Mouse (Mus musculus) midbrain, embryonic 15.5 days (tissue): ENCODE measurements around the gene Mapk7. TPM values are rescaled to one million over a fixed set of nuclear protein-coding genes. Genes with fewer than 3 reads are reported as not detected.
A peak's percentile ranks its signal among the peaks of the same experiment; 100 is the strongest.

ENCODE experiments used
- ATAC-seq: fragments of 200-750 bp; cut with Nextera tagmentation; replicated peaks from 2 replicates; pipeline ENCODE4 v1.8.0; 2017; ENCODE audit warnings: moderate TSS enrichment
- H3K27ac ChIP-seq: fragments of 300-500 bp; sonication (generic); 2 replicates; pipeline ENCODE4 v1.5.1; 2015; ENCODE audit warnings: mild to moderate bottlenecking, inconsistent platforms
- H3K27me3 ChIP-seq: fragments of 300-500 bp; sonication (generic); replicated peaks from 2 replicates; pipeline ENCODE4 v1.6.1; 2015; ENCODE audit warnings: inconsistent platforms
- H3K36me3 ChIP-seq: fragments of 300-500 bp; sonication (generic); replicated peaks from 2 replicates; pipeline ENCODE4 v1.6.1; 2015; ENCODE audit warnings: inconsistent platforms
- H3K4me1 ChIP-seq: fragments of 300-500 bp; sonication (generic); 2 replicates; pipeline ENCODE4 v1.6.1; 2015; ENCODE audit warnings: inconsistent platforms
- H3K4me2 ChIP-seq: fragments of 300-500 bp; sonication (generic); 2 replicates; pipeline ENCODE4 v1.6.1; 2015; ENCODE audit warnings: inconsistent platforms, mild to moderate bottlenecking, moderate library complexity
- H3K4me3 ChIP-seq: fragments of 300-500 bp; sonication (generic); 2 replicates; pipeline ENCODE4 v1.5.1; 2015; ENCODE audit warnings: mild to moderate bottlenecking, inconsistent platforms
- H3K9ac ChIP-seq: fragments of 300-500 bp; sonication (generic); 2 replicates; pipeline ENCODE4 v1.6.1; 2015; ENCODE audit warnings: mild to moderate bottlenecking, inconsistent platforms
- H3K9me3 ChIP-seq: fragments of 300-500 bp; sonication (generic); 2 replicates; pipeline ENCODE4 v1.6.1; 2016; ENCODE audit warnings: inconsistent platforms
- WGBS: fragments of 180-500 bp; shearing (Covaris S2); methylation state at CpG from one replicate; pipeline ENCODE4 v1.1.7; 2015; ENCODE audit warnings: mixed read lengths; 5-methylcytosine and 5-hydroxymethylcytosine counted together
- polyA plus RNA-seq: library from polyadenylated mRNA; unstranded; fragments of >200 nt; fragmentation: Nextera tagmentation; extraction: Ambion mirVana; gene quantifications from 2 replicates; pipeline ENCODE4 v1.2.1, GENCODE M21; 2015

The Mapk7 gene
- polyA plus RNA-seq, 1 experiment from 2014 or later: 72.3 TPM

DNA sequence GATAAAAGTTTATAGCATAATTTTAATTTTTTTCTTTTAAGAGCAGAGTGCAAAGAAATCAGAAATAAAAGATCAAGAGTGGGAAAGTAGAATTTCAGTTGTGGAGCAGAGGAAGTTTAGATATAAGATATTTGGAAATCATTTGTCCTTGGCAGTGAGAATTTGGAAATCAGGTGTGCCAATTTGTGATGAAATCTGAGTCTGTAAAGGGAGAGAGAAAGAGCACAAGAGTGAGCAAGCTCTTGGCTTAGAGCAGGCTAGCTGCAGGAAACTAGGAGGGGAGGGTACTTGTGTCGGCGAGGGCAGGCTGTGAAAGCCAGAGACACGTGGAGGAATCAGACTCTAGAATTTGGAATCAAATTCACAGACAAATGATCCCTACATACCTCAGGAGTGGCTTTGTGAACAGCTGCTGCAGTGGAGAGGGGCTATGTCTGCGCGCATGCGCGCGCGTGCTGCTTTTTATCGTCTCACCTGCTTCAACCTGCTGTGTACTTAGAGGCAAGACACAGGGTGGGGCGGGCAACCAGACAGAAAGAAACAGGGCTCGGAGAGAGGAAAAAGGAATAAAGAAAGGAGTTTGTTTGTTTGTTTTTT lies 17.3 kb downstream of the Mapk7 start:
- H3K9me3 ChIP-seq: no peaks in the 10 kb centered on the region
- 47% methylated on average over 12 of the region's 12 CpGs for WGBS
- H3K4me1 ChIP-seq: peaks cover 6% of the 10 kb centered on the region
- H3K27me3 ChIP-seq: no peaks in the 10 kb centered on the region
- peak overlapping the region; percentile 28; the same call in 1 of the 2 replicates for H3K27ac ChIP-seq
- no peak for ATAC-seq
- no peaks in the 10 kb centered on the region for H3K36me3 ChIP-seq
- peak overlapping the region; percentile 12 for H3K4me3 ChIP-seq
- peak overlapping the region; percentile 42 for H3K4me2 ChIP-seq
- peak overlapping the region; percentile 10; the same call in 1 of the 2 replicates for H3K9ac ChIP-seq

DNA sequence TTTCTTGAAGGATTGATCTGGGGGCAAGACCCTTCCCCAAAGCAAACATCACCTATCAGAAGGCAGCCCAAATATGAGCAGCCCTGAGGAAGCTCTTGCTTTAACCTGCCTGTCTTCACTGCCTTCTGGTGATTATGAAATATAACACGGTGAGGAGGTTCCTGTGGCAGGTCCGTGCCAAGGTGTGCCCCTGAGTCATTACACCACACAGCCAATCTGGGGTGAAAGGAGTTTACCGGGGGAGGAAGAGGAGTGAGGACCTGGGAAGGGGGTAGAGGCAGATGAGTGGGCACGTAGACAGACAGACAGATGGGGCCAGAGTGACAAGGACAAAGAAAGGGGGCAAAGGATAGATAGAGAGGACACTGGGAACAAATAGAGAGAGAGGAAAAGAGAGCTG lies 20.6 kb downstream of the Mapk7 start:
- H3K36me3 ChIP-seq: no peaks in the 10 kb centered on the region
- H3K9ac ChIP-seq: no peak overlapping the region

DNA sequence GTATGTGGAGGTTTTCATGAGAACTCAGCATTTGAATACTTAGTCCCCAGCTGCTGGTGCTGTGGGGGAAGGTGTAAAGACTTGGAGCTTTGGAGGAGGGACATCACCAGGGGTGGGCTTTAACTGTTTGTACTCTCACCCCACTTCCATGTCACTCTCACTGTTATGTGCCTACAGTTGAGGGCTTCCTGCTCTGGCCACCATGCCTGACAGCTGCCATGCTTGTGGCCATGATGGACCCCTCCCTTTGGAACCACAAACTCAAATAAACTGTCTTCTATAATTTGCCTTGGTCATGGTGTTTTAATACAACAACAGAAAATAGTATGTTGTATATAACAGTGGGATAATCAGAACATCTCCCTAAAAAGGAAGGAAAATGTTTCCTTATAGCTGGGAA lies 23.3 kb downstream of the Mapk7 start:
- no peak for ATAC-seq
- no peak overlapping the region for H3K27ac ChIP-seq

More for the DNA sequence above, 20.6 kb downstream of the Mapk7 start:
- Histone ChIP-seq H3K4me2 (no peak overlapping the region), H3K9me3 (no peaks in the 10 kb centered on the region), H3K4me3 (no peak overlapping the region), H3K27me3 (no peaks in the 10 kb centered on the region), H3K27ac (no peak overlapping the region), H3K4me1 (peaks cover 6% of the 10 kb centered on the region)
- WGBS: 73% methylated on average over 4 of the region's 4 CpGs
- no peak for ATAC-seq

DNA sequence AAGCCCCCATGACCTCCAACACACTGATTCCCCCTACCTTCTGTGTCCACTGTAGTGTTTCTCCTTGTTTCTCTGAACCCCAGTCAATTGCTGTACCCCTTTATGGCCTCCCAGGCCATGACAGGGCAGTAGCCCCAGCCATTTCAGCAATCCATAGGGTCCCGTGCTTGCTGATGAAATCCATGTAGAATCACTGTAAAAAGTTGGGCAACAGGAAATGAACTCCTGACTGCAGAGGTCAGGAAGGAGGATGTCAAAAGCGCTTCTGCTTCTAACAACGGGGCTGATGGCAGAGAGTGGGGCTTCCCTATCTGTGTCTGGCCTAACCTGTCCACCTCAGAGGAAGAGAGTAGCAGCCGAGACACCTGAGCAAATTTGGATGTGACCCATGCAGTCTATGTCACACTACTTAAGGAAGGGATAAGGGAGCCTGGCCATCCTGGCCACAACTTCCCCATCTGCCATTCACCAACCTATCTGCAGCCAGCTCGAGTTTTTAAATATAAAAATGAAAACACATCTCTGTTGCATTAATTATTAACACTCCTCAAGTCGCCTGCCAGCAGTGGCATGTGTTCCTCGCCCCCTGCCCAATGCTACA lies 24.8 kb downstream of the Mapk7 start:
- H3K4me1 ChIP-seq: no peaks in the 10 kb centered on the region
- WGBS: 72% methylated on average over 7 of the region's 7 CpGs
- no peak overlapping the region for H3K9ac ChIP-seq
- no peaks in the 10 kb centered on the region for H3K9me3 ChIP-seq
- no peak for ATAC-seq
- no peaks in the 10 kb centered on the region for H3K36me3 ChIP-seq
- no peak overlapping the region for H3K27ac ChIP-seq
- H3K4me2 ChIP-seq: no peak overlapping the region
- no peaks in the 10 kb centered on the region for H3K27me3 ChIP-seq
- H3K4me3 ChIP-seq: no peak overlapping the region

More for the DNA sequence above, 23.3 kb downstream of the Mapk7 start:
- Histone ChIP-seq H3K9me3 (no peaks in the 10 kb centered on the region), H3K4me1 (no peaks in the 10 kb centered on the region), H3K27me3 (no peaks in the 10 kb centered on the region), H3K36me3 (no peaks in the 10 kb centered on the region), H3K4me2 (no peak overlapping the region), H3K4me3 (no peak overlapping the region), H3K9ac (no peak overlapping the region)

DNA sequence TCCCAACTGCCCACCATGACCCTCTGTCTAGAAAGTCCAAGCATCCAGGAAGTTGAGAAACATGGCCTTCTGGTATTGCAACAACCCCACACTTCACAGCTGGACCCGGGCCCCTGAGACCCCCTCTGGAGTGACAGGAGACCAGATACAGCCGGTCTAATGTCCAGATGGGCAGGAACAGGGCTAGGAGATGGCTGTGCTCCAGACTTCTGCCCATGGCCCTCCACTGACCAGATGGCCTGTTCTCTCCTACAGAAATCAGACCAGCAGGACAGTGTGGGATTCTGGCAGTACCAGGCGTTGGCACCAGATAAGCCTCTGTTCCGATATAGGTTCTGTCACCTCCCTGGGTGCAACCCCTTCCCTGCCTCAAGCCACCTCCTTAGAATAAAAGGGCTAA lies 25.7 kb downstream of the Mapk7 start:
- no peaks in the 10 kb centered on the region for H3K36me3 ChIP-seq
- no peak overlapping the region for H3K9ac ChIP-seq
- 82% methylated on average over 4 of the region's 4 CpGs for WGBS
- H3K9me3 ChIP-seq: no peaks in the 10 kb centered on the region
- no peak overlapping the region for H3K4me2 ChIP-seq
- H3K4me1 ChIP-seq: no peaks in the 10 kb centered on the region
- no peak overlapping the region for H3K4me3 ChIP-seq
- no peak for ATAC-seq
- no peak overlapping the region for H3K27ac ChIP-seq
- H3K27me3 ChIP-seq: no peaks in the 10 kb centered on the region

DNA sequence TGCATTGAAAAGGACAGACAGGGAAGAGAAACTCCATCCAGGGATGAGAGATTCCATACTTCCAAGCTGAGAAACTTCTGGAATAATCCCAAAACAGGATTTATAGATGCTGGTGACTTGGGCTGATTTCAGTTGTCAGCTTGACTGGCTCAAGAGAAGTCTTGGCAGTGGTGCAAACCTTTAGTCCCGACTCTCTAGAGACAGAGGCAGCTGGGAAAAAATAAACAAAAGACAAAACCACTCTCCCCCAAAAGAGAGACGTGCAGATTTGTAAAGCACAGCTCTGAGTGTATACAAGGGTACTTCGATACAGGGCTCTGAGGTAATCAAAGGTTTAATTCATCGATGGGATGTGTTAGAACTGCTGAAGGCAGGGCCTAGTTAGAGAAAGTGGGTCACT lies 28.8 kb downstream of the Mapk7 start:
- H3K4me3 ChIP-seq: no peak overlapping the region
- H3K4me1 ChIP-seq: no peaks in the 10 kb centered on the region
- H3K9ac ChIP-seq: no peak overlapping the region
- H3K27ac ChIP-seq: no peak overlapping the region
- no peak overlapping the region for H3K4me2 ChIP-seq
- WGBS: 61% methylated on average over 4 of the region's 4 CpGs
- H3K9me3 ChIP-seq: no peaks in the 10 kb centered on the region
- no peak for ATAC-seq
- H3K27me3 ChIP-seq: no peaks in the 10 kb centered on the region
- no peaks in the 10 kb centered on the region for H3K36me3 ChIP-seq

DNA sequence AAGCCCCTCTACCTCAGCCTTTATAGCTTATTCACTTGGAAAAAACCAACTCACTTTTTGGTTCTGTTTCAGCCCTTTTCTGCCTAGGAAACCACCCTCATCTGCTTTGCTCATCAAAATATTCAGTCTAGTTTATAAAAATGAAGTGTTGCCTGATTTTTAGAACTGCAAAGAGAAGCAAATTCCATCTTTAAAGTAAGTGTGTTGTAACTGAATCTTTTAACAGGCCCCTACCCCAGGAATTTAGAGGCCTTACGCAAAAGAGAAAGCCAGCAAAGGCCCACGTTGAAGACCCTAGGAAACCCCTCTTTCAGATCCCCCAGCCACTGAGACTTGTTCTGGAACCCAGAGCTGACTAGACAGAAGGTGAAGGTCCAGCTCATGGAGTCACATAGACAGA lies 30.1 kb downstream of the Mapk7 start:
- H3K4me2 ChIP-seq: no peak overlapping the region
- no peaks in the 10 kb centered on the region for H3K4me1 ChIP-seq
- no peak for ATAC-seq
- WGBS: 84% methylated on average over 2 of the region's 2 CpGs
- H3K36me3 ChIP-seq: no peaks in the 10 kb centered on the region
- no peak overlapping the region for H3K4me3 ChIP-seq
- H3K9ac ChIP-seq: no peak overlapping the region
- no peak overlapping the region for H3K27ac ChIP-seq
- H3K9me3 ChIP-seq: no peaks in the 10 kb centered on the region
- H3K27me3 ChIP-seq: no peaks in the 10 kb centered on the region

DNA sequence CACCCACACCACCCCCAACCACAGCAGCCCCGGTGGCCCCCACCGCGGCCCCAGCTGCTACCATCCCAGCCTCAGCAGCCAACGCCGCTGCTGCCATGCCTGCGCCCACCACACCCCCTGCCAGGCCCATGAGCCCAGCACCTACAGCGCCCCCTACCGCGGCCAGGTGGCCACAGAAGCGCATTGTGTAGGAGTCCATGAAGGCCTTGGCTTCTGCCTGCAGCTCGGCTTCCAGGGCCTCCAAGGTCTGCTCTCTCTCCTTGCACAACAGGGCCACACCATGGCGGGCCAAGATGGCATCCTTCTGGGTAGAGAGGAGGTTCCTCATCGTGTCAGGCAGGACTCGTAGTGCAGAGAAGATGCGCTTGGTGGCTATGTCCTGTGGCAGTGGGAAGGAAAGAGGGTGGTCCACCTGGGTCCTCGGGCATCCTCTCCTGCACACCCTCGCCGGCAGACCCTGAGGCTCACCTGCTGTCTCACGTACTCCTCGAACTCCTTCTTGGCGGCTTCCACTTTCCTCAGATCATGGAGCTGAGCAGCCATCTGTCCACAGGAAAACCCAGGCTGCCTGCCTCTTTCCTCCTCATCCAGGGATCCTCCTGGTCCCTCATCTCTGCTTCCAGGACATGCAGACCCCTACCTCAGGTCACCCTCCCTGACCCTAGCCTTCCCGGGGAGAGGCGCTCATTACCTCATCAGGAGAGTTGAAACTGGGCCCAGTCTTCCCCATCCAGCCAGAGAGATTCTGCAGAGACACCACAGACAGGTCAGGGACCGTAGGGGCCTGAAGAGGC lies 44.5 kb downstream of the Mapk7 start:
- Histone ChIP-seq H3K27me3 (no peaks in the 10 kb centered on the region), H3K4me3 (no peak overlapping the region), H3K9ac (no peak overlapping the region), H3K4me1 (peaks cover 36% of the 10 kb centered on the region), H3K27ac (no peak overlapping the region), H3K36me3 (no peaks in the 10 kb centered on the region), H3K9me3 (no peaks in the 10 kb centered on the region), H3K4me2 (no peak overlapping the region)
- 74% methylated on average over 24 of the region's 24 CpGs for WGBS
- ATAC-seq: no peak

DNA sequence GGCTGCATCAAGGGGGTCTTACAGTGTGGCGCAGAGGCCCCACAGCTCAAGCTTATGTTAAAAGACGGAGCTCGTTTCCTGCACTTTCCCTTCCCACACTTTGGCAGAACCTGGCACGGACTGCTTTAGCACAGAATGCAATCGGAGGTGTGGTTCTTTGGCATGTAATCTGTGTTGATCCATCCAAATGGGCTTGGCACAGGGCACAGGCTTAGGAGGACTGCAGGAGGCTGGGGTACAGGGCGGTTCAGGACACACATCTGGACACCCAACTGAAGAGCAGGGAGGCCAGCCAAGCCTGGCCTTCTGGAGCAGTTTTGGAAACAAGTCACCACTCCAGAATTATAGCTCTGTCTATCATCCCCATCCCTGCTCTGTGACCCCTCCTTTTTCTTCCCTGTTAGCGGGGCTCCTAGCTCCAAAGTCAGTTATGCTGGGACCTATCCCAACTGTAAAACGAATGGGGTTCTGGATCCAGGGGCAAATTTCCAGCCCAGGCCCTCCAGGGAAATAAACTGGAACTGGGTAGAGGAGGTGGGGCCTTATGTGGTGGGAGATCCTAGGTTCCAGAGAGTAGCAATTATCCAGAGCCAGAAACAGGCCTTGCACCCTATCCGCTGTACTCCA lies 45.5 kb downstream of the Mapk7 start:
- H3K27me3 ChIP-seq: no peaks in the 10 kb centered on the region
- H3K9ac ChIP-seq: no peak overlapping the region
- no peak overlapping the region for H3K27ac ChIP-seq
- no peaks in the 10 kb centered on the region for H3K9me3 ChIP-seq
- peaks cover 30% of the 10 kb centered on the region for H3K4me1 ChIP-seq
- no peaks in the 10 kb centered on the region for H3K36me3 ChIP-seq
- H3K4me2 ChIP-seq: no peak overlapping the region
- ATAC-seq: no peak
- no peak overlapping the region for H3K4me3 ChIP-seq
- WGBS: 64% methylated on average over 9 of the region's 9 CpGs

DNA sequence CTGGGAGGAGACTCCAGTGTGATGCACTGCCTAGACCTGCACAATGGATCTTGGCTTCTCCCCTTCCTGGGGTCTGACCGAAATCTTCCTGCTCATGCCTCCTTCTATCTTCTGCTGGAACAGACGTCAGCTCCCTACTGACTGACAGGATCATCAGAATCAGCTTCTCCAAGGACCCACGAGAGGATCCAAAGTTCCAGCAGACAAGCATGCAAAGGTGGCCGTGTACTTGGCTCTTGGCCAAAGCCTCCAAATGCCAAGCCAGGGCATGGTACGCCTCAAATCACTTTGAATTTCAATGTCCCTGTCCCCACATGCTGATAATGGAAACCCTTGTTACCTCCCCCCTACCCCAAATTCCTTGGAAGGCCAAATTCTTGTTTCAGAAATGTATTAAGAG lies 46.2 kb downstream of the Mapk7 start:
- no peak for ATAC-seq
- Histone ChIP-seq H3K4me2 (no peak overlapping the region), H3K36me3 (no peaks in the 10 kb centered on the region), H3K9me3 (no peaks in the 10 kb centered on the region), H3K9ac (no peak overlapping the region), H3K4me1 (peaks cover 23% of the 10 kb centered on the region), H3K27me3 (no peaks in the 10 kb centered on the region), H3K4me3 (no peak overlapping the region), H3K27ac (no peak overlapping the region)
- WGBS: 44% methylated on average over 5 of the region's 5 CpGs

DNA sequence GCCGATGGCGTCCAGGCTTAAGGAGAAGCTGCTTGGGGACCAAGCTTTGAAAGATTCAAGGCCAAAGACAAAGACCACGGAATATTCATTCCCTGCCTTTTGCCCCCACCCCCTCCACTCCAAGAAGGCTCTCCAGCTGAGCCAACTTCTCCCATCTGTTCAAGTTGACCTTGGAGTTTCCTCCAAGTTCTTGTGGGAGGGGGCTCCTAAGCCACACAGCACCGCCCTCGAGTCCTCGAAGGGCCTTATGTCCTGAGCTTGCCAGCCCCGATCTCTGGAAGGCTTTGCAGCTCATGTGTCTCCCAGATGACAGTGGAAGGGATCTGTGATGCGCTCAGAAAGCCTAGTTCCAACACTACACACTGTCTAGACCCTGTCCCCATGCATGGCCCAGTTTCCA lies 46.9 kb downstream of the Mapk7 start:
- Histone ChIP-seq H3K4me2 (no peak overlapping the region), H3K9ac (no peak overlapping the region), H3K4me1 (peaks cover 15% of the 10 kb centered on the region), H3K27ac (no peak overlapping the region), H3K36me3 (no peaks in the 10 kb centered on the region), H3K9me3 (no peaks in the 10 kb centered on the region), H3K27me3 (no peaks in the 10 kb centered on the region), H3K4me3 (no peak overlapping the region)
- ATAC-seq: no peak
- 78% methylated on average over 8 of the region's 8 CpGs for WGBS

DNA sequence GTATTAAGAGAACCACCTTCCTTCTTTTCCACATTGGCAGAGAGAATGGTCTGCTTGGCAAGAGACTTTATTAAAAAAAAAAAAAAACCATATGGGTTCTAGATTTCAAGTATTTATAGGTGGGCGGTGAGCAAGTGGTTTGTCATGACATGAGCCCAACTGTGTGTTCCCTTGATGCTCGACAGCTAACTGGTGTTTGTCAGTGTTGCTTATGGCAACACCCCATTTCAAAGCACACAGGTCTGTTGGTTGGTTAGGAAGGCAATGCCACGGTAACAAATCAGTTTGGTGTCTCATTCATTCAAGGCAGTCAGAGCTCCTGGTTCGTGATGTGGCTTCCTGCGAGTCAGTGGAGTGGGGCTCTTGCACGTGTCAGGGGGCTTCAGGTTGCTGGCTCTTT lies 50.4 kb downstream of the Mapk7 start:
- no peak for ATAC-seq
- H3K9me3 ChIP-seq: no peaks in the 10 kb centered on the region
- H3K4me1 ChIP-seq: peaks cover 5% of the 10 kb centered on the region
- H3K9ac ChIP-seq: no peak overlapping the region
- WGBS: 96% methylated on average over 6 of the region's 6 CpGs
- H3K36me3 ChIP-seq: no peaks in the 10 kb centered on the region
- no peaks in the 10 kb centered on the region for H3K27me3 ChIP-seq
- H3K4me2 ChIP-seq: no peak overlapping the region
- H3K27ac ChIP-seq: no peak overlapping the region
- no peak overlapping the region for H3K4me3 ChIP-seq
